Mouse (Mus musculus): ENCODE data around the gene Aff3.

Gene Aff3

GRCm38 (mm10) chr1:38658376-38658775 is 6.4 kb downstream of the Aff3 start:
- 86% methylated on average over 9 of the region's 9 CpGs for WGBS

- WGBS = 79% methylated on average over 7 of the region's 7 CpGs
Measured at GRCm38 (mm10) chr1:38657606-38658005, 7.1 kb downstream of the Aff3 start.

DNA sequence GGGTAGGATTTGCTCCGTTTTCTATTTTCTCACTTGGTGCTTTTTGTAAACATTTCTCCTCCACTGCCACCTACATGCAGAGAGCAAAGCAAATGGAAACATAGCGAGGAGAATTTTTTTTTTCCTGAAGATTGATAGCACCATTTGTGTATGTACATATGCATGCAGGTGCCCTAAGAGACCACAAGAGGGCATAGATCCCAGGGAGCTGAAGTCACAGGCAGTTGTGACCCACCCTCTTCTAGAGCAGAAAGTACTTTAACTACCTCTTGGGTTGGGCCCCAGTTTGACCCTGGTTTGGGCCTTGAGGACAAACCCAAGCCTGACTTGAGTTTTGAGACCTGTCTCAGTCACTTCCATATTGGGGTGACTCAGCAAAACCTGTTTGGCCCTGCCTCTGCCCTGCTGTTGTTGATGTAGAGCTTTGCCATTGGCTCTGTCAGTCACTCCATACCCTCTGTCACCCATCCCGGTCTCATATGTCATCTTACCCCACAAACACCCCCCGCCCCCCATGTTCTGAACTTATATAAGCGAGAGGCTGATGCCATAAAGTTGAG is 9.7 kb downstream of the Aff3 start:
- WGBS = 90% methylated on average over 5 of the region's 5 CpGs

- 87% methylated on average over 7 of the region's 7 CpGs for WGBS
Measured at GRCm38 (mm10) chr1:38650031-38650430, 14.7 kb downstream of the Aff3 start.

GRCm38 (mm10) chr1:38649174-38649573 is 15.6 kb downstream of the Aff3 start:
- WGBS = 65% methylated on average over 3 of the region's 3 CpGs

DNA sequence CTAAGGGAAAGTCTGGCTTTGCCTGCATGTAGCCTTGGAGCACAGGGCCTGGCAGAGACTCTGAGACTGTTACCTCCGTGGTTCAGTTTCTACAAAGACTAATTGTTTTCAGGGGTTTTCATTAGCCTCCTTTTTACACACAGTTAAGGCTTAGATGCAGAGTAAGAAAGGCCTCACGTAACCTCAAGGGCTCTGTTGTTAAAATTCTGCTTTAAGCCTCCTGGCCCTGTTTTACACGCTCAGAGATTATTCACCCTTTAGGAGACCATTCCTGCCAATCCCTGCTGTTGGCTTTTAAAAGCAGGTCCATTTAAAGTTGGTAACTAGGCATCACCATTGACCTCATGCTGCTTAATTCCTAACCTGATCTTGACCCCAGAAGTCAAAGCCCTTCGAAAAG is 22.5 kb downstream of the Aff3 start:
- 73% methylated on average over 4 of the region's 4 CpGs for WGBS

- 83% methylated on average over 5 of the region's 5 CpGs for WGBS
Measured at GRCm38 (mm10) chr1:38639669-38640068, 25.1 kb downstream of the Aff3 start.

- 91% methylated on average over 7 of the region's 7 CpGs for WGBS
Measured at GRCm38 (mm10) chr1:38635596-38635995, 29.2 kb downstream of the Aff3 start.

- 91% methylated on average over 7 of the region's 7 CpGs for WGBS
Measured at GRCm38 (mm10) chr1:38634081-38634480, 30.7 kb downstream of the Aff3 start.

DNA sequence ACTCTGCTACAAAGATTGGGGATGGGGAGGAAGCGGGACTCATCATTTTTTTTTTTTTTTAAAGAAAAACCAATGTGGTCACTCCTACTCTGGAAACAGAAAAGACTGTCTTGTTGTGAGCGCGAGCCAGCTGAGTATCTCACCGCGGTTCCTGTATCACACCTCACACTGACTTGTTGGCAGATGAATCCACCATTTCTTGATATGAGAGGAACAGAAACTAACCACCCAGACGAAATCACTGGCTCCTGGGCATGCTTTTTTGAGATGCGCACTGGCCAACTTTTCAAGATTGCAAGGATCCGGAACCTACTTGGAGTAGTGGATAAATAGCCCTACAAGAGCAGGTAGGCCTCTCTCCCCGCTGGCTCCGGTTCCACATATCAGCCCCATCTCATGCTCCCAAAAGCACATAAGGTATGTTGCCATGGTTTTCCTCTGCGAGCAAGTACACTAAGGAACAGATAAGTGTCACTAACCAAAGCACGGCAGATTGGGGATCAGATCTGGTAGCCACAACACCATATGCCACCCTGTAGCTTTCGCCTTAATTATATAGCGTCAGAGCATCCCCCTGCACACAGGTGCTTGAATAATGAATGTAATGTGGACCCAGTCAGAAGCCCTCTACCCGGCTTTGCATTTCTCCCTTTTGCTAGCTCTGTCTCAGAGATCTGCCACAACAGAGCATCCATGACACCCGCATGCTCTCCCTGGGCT is 32.1 kb downstream of the Aff3 start:
- WGBS = 65% methylated on average over 16 of the region's 16 CpGs

GRCm38 (mm10) chr1:38631501-38632279 is 33.1 kb downstream of the Aff3 start:
- 56% methylated on average over 7 of the region's 7 CpGs for WGBS

GRCm38 (mm10) chr1:38628901-38629585 is 35.7 kb downstream of the Aff3 start:
- WGBS = 52% methylated on average over 11 of the region's 11 CpGs

DNA sequence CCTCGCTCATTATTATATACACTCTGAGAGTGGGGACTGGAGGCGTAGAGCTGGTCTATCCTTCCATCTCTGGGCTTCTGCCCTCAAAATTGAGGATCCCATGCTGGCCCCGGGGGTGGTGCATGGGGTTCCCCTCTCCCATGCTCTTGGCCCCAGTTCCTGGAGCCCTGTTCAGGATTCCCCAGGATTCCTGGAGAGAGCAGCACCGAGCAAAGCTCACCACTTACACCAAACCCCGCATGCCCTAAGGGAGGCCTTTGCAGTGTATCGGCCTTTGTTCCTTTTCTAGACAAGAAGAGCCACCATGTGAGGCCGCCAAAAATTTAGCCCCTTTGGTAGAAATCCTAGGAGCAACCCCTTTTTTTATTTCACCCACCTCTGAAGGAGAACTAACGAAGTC is 36.3 kb downstream of the Aff3 start:
- WGBS = 29% methylated on average over 8 of the region's 8 CpGs

DNA sequence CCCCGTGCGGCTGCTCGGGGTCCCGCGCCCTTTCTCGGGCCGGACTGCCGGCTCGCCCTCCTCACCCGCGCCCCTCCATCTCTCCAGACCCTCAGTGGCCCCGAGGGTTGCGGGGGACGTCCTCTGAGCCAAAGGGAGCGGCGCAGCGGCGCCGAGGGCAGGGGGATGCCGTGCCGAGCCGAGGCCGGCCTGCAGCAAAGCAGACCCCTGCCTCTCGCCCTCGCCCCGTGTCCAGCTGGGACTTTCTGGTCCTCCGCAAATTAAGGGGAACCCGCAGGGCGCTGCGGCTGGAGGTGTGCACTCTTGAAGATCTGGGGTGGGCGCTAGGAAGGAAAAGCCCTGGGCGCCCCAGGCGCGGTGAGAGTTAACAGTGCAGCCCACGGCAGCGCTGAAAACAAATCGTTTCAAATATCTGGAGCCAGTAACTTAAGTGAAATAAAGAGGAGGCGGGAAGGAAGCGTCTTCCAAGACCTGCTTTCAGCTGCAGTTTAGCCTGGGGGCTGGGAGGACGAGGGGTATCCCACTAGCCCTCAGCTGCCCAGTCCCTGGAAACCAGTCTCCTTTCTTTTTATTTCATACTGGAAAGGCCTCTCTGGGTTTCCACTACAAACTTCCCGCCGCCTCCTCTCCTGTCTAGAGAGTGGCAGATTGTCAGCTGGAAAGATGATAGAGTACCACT is 36.9 kb downstream of the Aff3 start:
- under 1% methylated on average over 42 of the region's 42 CpGs for WGBS

- 2% methylated on average over 71 of the region's 133 CpGs for WGBS
Measured at GRCm38 (mm10) chr1:38626739-38627661, 37.8 kb downstream of the Aff3 start.

DNA sequence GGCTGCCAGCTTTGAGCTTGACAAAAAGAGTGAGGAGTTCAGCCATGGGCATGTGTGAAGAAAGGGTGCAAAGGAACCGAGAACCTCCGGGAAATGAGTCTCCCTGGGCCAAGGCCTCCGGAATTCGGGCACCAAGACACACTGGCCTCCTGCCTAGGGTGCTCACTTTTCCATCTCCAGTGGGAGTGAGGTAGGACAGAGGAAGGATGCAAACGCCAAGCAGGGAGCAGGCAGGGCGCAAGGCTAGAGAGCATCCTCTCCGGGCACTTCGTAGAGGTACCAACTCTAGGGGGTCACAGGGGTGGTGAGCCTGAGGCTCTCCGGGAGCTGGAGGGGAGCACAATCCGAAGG is 38.4 kb downstream of the Aff3 start:
- 3% methylated on average over 10 of the region's 10 CpGs for WGBS

DNA sequence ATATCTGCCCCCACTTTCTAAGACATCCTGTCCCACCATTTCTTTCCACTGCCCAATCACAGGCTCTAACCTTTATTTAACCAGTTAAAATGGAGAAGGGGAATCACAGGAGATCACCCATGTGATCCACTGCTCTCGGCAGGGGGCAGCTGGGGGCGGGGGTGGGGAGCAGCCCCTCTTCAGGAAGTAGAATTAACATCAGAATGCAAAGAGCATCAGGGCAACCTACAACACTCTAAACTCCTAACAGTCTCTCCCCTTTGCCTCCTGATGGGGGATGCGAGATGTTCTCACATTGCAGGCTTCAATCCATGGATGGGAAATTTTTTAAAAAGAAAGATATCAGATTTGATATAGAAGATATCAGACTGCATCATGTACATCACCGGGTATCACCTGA is 42.9 kb downstream of the Aff3 start:
- WGBS = 64% methylated on average over 4 of the region's 4 CpGs

DNA sequence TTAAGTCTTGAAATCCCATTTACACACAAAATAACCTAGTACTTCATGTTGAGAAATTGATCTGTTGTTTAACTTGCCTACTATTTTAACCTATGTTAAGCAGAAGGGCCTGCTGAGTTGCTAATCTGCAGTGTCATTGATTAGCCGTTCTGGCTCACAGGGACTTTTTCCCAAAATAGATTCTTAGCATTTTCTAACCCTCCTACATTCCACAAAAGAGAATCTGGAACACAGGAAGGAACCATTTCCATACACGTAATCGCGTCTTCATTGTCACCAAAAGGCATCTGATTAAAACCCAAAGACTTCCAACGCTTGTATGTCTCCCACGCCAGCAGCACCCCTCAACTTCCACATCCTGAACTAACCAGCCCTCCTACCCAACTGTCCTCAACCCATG is 44.4 kb downstream of the Aff3 start:
- 67% methylated on average over 6 of the region's 6 CpGs for WGBS

DNA sequence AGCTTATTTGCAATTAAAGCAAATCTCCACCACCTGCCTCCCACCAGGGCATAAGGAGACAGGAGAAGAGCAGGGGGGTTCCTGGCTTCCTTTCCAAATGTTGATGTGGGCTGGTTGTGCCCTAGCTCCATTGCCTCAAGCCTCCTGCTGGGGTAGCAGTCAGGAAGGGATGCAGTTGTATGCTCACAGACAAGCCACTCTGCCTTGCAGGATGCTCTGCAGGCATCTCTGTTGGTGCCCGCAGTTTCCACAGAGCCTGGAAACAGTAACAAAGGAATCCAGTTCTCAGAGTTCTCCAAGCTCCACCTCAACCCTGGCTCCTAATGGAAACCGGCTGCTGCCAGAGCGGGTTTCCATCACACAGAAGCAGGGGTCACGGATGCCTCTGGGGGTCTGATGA is 58.0 kb downstream of the Aff3 start:
- WGBS = 56% methylated on average over 4 of the region's 4 CpGs

GRCm38 (mm10) chr1:38605426-38605825 is 59.3 kb downstream of the Aff3 start:
- WGBS = 88% methylated on average over 4 of the region's 4 CpGs

- 85% methylated on average over 7 of the region's 7 CpGs for WGBS
Measured at GRCm38 (mm10) chr1:38604611-38605010, 60.1 kb downstream of the Aff3 start.

Measured in cerebral cortex, adult 2 months (tissue).